Mouse (Mus musculus) testis, adult 2 months (tissue): ENCODE data around the gene 2310022A10Rik. TPM values are rescaled to one million over a fixed set of nuclear protein-coding genes. Genes with fewer than 3 reads are reported as not detected.

Source experiments
- H3K27ac ChIP-seq: fragments of 200-500 bp; 2 replicates; pipeline ENCODE4 v1.5.1; 2012; ENCODE audit warnings: low read depth, low read length; ENCODE audit not compliant: control insufficient read depth, insufficient read depth
- H3K27me3 ChIP-seq: fragments of 200-500 bp; 2 replicates; pipeline ENCODE4 v1.6.1; 2012; ENCODE audit warnings: mild to moderate bottlenecking, low read length, moderate library complexity; ENCODE audit not compliant: control insufficient read depth, insufficient read depth
- H3K36me3 ChIP-seq: fragments of 200-500 bp; 2 replicates; pipeline ENCODE4 v1.6.1; 2012; ENCODE audit warnings: mild to moderate bottlenecking, low read length; ENCODE audit not compliant: control insufficient read depth, insufficient read depth
- H3K4me1 ChIP-seq: fragments of 200-500 bp; 2 replicates; pipeline ENCODE4 v1.6.1; 2012; ENCODE audit warnings: low read length; ENCODE audit not compliant: control insufficient read depth, insufficient read depth
- H3K4me3 ChIP-seq: fragments of 200-500 bp; 2 replicates; pipeline ENCODE4 v1.5.1; 2012; ENCODE audit warnings: low read depth, mild to moderate bottlenecking, low read length, moderate library complexity, mixed read lengths; ENCODE audit not compliant: control insufficient read depth
- CTCF ChIP-seq: fragments of 200-500 bp; IDR thresholded peaks from 2 replicates; pipeline ENCODE4 v1.5.1; 2012; ENCODE audit warnings: low read depth, mild to moderate bottlenecking, inconsistent platforms, low read length, moderate library complexity; ENCODE audit not compliant: control insufficient read depth, insufficient read depth, insufficient replicate concordance
- POLR2A ChIP-seq: fragments of 200-500 bp; IDR thresholded peaks from 2 replicates; pipeline ENCODE4 v1.6.1; 2012; ENCODE audit warnings: low read depth, mild to moderate bottlenecking, inconsistent platforms, low read length, moderate library complexity; ENCODE audit not compliant: control insufficient read depth
- polyA plus RNA-seq: library from polyadenylated mRNA; depleted of rRNA; stranded (reverse); fragments of >200 nt; gene quantifications from 2 replicates; pipeline ENCODE4 v1.2.3, GENCODE M21; 2012

Gene 2310022A10Rik
- polyA plus RNA-seq, 1 experiment = 27.6 TPM

- H3K36me3 ChIP-seq = no peaks in the 10 kb centered on the region
- H3K4me1 ChIP-seq = peaks cover 18% of the 10 kb centered on the region
- TF ChIP-seq POLR2A (no peak), CTCF (no peak)
- H3K4me3 ChIP-seq = no peak overlapping the region
- no peaks in the 10 kb centered on the region for H3K27me3 ChIP-seq
- H3K27ac ChIP-seq = no peak overlapping the region
These were observed 11.6 kb upstream of the 2310022A10Rik start for GRCm38 (mm10) chr7:27541431-27541830.

DNA sequence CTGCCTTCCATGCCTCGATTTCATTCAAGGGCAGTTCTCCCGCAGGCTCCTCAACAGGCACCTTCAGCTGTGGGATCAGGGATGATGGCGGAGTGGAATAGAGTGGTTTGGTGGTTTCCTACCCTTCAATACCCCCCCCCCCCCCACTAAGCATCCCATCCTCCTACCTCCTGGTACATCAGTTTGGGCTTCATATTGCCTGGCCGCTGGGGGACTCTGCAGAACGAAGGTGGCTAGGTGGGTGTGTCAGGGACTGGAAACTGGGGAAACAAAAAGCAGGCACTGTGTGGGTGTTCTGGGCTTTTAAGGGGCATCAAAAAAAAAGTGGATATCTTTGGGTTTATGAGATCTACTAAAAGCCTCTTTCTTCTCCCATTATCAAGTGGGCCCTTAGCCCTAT, 11.1 kb upstream of the 2310022A10Rik start:
- H3K27me3 ChIP-seq = no peaks in the 10 kb centered on the region
- no peak overlapping the region for H3K27ac ChIP-seq
- no peaks in the 10 kb centered on the region for H3K36me3 ChIP-seq
- TF ChIP-seq POLR2A (no peak), CTCF (no peak)
- no peak overlapping the region for H3K4me3 ChIP-seq
- peaks cover 18% of the 10 kb centered on the region for H3K4me1 ChIP-seq

DNA sequence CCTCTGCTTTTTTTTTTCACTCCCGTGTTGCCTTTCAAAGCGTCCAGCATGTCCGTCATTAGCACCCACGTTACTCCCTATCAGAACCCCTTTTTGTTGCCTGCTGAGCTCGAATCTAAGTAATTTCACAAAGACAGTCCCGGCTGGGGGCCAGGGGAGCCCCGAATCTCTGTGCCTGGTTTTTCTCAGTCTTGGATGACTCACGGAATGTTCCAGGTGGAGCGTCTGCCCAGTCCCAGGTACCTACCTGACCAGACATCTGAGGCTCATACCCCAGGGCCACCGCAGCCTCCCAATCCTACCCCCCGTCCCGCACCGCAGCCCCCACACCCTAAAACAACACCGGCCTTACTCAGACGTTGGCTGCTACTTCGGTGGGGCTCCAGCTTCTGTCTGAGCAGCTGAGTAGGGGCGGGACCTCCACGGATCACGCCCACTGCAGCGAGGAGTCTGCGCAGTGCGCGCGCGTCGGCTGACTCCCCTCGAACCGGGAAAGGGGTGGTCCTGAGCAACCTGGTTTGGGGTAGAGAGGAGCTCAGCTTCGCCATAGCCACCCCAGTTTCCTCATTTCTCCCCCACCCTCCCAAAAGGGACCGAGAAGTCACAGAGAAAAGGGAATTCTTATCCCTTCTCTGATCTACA, 10.5 kb upstream of the 2310022A10Rik start:
- peaks cover 18% of the 10 kb centered on the region for H3K4me1 ChIP-seq
- H3K4me3 ChIP-seq = peak overlapping the region; percentile 45
- no peaks in the 10 kb centered on the region for H3K27me3 ChIP-seq
- H3K36me3 ChIP-seq = no peaks in the 10 kb centered on the region
- TF ChIP-seq POLR2A (no peak), CTCF (no peak)
- peak overlapping the region; percentile 23; the same call in 1 of the 2 replicates for H3K27ac ChIP-seq

DNA sequence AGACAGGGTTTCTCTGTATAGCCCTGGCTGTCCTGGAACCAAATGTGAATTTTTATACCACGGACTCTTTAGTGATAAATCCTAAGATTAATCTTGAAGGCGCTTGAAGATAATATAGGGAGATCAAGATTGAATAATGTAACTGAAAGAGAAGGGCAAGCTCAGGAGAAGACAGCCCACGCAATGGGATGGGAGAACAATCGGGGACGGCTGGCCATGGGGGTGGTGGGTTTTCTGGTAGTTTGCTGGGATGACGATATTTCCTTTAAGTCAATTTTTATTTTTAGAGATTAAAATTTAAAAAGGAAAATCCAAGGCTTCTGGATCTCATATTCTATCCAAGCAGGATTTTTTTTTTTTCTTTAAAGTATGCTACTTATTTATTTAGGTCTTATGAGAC, 10.0 kb upstream of the 2310022A10Rik start:
- no peaks in the 10 kb centered on the region for H3K27me3 ChIP-seq
- H3K36me3 ChIP-seq = no peaks in the 10 kb centered on the region
- H3K4me1 ChIP-seq = peaks cover 18% of the 10 kb centered on the region
- TF ChIP-seq CTCF = no peak
- TF ChIP-seq POLR2A = no peak
- no peak overlapping the region for H3K27ac ChIP-seq
- H3K4me3 ChIP-seq = no peak overlapping the region; the same call in 1 of the 2 replicates

- Histone ChIP-seq H3K36me3 (no peaks in the 10 kb centered on the region), H3K27ac (no peak overlapping the region), H3K27me3 (no peaks in the 10 kb centered on the region), H3K4me3 (no peak overlapping the region), H3K4me1 (peaks cover 18% of the 10 kb centered on the region)
- TF ChIP-seq POLR2A (no peak), CTCF (no peak)
These were observed 9.2 kb upstream of the 2310022A10Rik start for GRCm38 (mm10) chr7:27543851-27544250.

GRCm38 (mm10) chr7:27544675-27545370, 8.2 kb upstream of the 2310022A10Rik start:
- Histone ChIP-seq H3K4me3 (no peak overlapping the region), H3K27ac (no peak overlapping the region), H3K36me3 (no peaks in the 10 kb centered on the region), H3K4me1 (peaks cover 18% of the 10 kb centered on the region), H3K27me3 (no peaks in the 10 kb centered on the region)
- no peak for TF ChIP-seq POLR2A
- no peak for TF ChIP-seq CTCF

DNA sequence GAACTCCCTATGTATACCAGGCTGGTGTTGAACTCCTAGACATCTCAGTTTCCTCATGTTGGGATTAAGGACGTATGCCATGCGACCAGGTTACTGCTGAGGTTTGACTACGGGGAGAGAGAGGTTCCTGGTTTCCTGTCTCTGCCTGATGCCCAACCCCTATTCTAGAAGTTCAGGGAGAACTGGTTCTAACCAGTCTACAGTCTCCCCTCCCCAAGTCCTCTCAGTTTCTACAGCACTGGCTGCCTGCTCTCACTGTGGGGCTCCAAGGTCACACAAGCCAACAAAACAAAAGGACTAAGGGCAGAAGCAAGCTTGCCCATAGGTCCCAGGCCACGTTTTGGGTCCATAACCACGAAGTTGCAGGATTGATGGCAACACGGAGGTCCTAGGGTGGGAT, 3.4 kb upstream of the 2310022A10Rik start:
- Histone ChIP-seq H3K36me3 (no peaks in the 10 kb centered on the region), H3K27ac (no peak overlapping the region), H3K4me1 (peaks cover 3% of the 10 kb centered on the region; the same call in 1 of the 2 replicates), H3K27me3 (no peaks in the 10 kb centered on the region), H3K4me3 (no peak overlapping the region)
- TF ChIP-seq POLR2A (no peak), CTCF (no peak)
